Comparison of ENCODE assay signal across 24 mouse cellular contexts in the genomic region with DNA sequence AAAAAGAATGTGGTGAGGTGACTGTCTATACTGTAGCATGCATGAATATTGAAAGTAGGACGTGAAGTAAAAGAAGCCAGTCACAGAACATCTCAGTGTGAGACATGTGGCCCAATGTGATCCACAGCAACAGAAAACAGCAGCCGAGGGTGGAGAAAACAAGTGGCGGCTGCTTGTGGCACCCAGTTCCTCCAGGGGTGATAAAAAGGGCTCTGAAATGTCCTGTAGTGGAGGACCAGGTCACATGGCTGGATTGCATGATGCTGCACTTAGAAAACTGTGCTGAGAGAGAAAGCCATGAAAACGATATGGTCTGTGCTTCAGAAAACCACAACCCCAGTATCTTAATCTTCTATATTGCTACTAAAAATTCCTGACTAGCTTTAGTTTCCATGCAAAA. TPM values are rescaled to one million over a fixed set of nuclear protein-coding genes. Genes with fewer than 3 reads are reported as not detected.
DNase-seq lines count a peak whose midpoint lies in the region; ATAC-seq and TF ChIP-seq lines count a peak whose summit lies in the region.
"Had no signal": no experiment of that assay in that cellular context is flagged by ENCODE, and none has a peak within 500 bp of the region (broad histone marks: within the 10 kb centered on the region; RNA-seq: fewer than 3 reads in every experiment).

No protein-coding gene starts in this region.

- H3K9ac ChIP-seq in midbrain, postnatal 0 days (replicated peaks; ENCODE audit: low read length, poor library complexity, severe bottlenecking), result no peak overlapping the region
- H3K9ac ChIP-seq: forebrain, embryonic 13.5 days; heart, embryonic 15.5 days; lung, embryonic 14.5 days; neural tube, embryonic 15.5 days had no signal

- TF ChIP-seq CTCF in midbrain, postnatal 0 days (IDR thresholded peaks at IDR 0.05), result no peak

- 0 out of 2 replicates have a peak, but pooled peaks have one; percentile 47 for ATAC-seq in granulocyte monocyte progenitor cell, adult 5-6 weeks (replicated peaks; ENCODE audit: poor library complexity, severe bottlenecking)
- no peak for ATAC-seq in midbrain, postnatal 0 days (ENCODE audit: low FRiP score)
- ATAC-seq: forebrain, embryonic 13.5 days had no signal

- H3K9me3 ChIP-seq in midbrain, postnatal 0 days (ENCODE audit: low read length), result no peaks in the 10 kb centered on the region
- H3K9me3 ChIP-seq: forebrain, embryonic 13.5 days; heart, embryonic 15.5 days; hindbrain, embryonic 10.5 days; neural tube, embryonic 15.5 days had no signal

- H3K4me1 ChIP-seq in midbrain, postnatal 0 days (ENCODE audit: insufficient read depth, low read length), result no peaks in the 10 kb centered on the region
- H3K4me1 ChIP-seq: forebrain, embryonic 13.5 days; heart, embryonic 15.5 days; hindbrain, embryonic 10.5 days; neural tube, embryonic 15.5 days had no signal

- H3K27ac ChIP-seq in midbrain, postnatal 0 days (ENCODE audit: low read depth, low read length), result no peak overlapping the region
- H3K27ac ChIP-seq: forebrain, embryonic 13.5 days; heart, embryonic 15.5 days; hindbrain, embryonic 10.5 days; neural tube, embryonic 15.5 days had no signal

- DNase-seq in layer of hippocampus, adult 11-12 months (ENCODE audit: low spot score), result peak; percentile 20
- DNase-seq in layer of hippocampus, adult 8-10 months (ENCODE audit: low spot score in 2 of 2), result no peak
- peak; percentile 33 for DNase-seq in thymus, postnatal 14 days
- no peak for DNase-seq in thymus, postnatal 0 days (ENCODE audit: low spot score)
- peak; percentile 14 for DNase-seq in splenic B cell, adult 2 months (ENCODE audit: low read depth, low spot score)
- DNase-seq in midbrain, postnatal 0 days (ENCODE audit: low spot score), result no peak
- DNase-seq in neural tube, embryonic 10.5 days (ENCODE audit: extremely low spot score, low spot score), result no peak
- DNase-seq: adrenal gland, adult 8-10 months; cerebellum, adult 2 months; gastrocnemius, postnatal 14 days; kidney, adult 8-10 months; kidney, postnatal 25 days; liver; lung, embryonic 14.5 days; midbrain, embryonic 14.5 days had no signal

- WGBS in midbrain, postnatal 0 days, result 84% methylated on average over 4 of the region's 4 CpGs

- no peaks in the 10 kb centered on the region for H3K27me3 ChIP-seq in splenic B cell, adult 2 months (ENCODE audit: control insufficient read depth, insufficient read depth, low read length, poor library complexity, severe bottlenecking)
- no peaks in the 10 kb centered on the region for H3K27me3 ChIP-seq in midbrain, postnatal 0 days (ENCODE audit: insufficient read depth, low read length)
- H3K27me3 ChIP-seq: forebrain, embryonic 13.5 days; heart, embryonic 15.5 days; neural tube, embryonic 15.5 days had no signal

- H3K36me3 ChIP-seq in splenic B cell, adult 2 months (ENCODE audit: control insufficient read depth, insufficient read depth, low read length, poor library complexity, severe bottlenecking), result no peaks in the 10 kb centered on the region
- no peaks in the 10 kb centered on the region for H3K36me3 ChIP-seq in midbrain, postnatal 0 days (ENCODE audit: insufficient read depth, low read length)
- H3K36me3 ChIP-seq: heart, embryonic 15.5 days; hindbrain, embryonic 10.5 days; neural tube, embryonic 15.5 days had no signal

- H3K4me3 ChIP-seq in midbrain, postnatal 0 days (ENCODE audit: low read depth, low read length), result no peak overlapping the region
- H3K4me3 ChIP-seq: forebrain, embryonic 13.5 days; heart, embryonic 15.5 days; hindbrain, embryonic 10.5 days; myocyte; neural tube, embryonic 15.5 days had no signal

- H3K4me2 ChIP-seq in midbrain, postnatal 0 days (ENCODE audit: low read depth, low read length, poor library complexity, severe bottlenecking), result no peak overlapping the region
- H3K4me2 ChIP-seq: forebrain, embryonic 13.5 days; heart, embryonic 15.5 days; lung, embryonic 14.5 days; neural tube, embryonic 15.5 days had no signal

RNA-seq across cellular contexts. Expression of gene Adipoq, which starts 34.7 kb away (rescaled TPM):
- total RNA-seq in layer of hippocampus, adult 8-10 months (2022), result not detected
- 0.69 and 4.6 TPM in 2 replicates for polyA plus RNA-seq in thymus, postnatal 0 days (2015; fragmentation: Nextera tagmentation; extraction: Ambion mirVana)
- total RNA-seq in granulocyte monocyte progenitor cell, adult 5-6 weeks (2014; fragmentation: Nextera tagmentation), result not detected in 2 replicates
- 0.15 TPM in 1 of 2 replicates, not detected in the other for total RNA-seq in granulocyte monocyte progenitor cell, adult 5-6 weeks (2017)
- not detected in 2 replicates for total RNA-seq in midbrain, postnatal 0 days (2014; rRNA removed)
- polyA plus RNA-seq in midbrain, postnatal 0 days (2015; fragmentation: Nextera tagmentation; extraction: Ambion mirVana), result not detected in 2 replicates
- total RNA-seq: left cerebral cortex, postnatal 36 days had no signal
- polyA plus RNA-seq: embryonic facial prominence, embryonic 11.5 days; forebrain, embryonic 13.5 days; heart, embryonic 15.5 days; hindbrain, embryonic 10.5 days; lung, embryonic 14.5 days; midbrain, embryonic 14.5 days; myocyte; stomach, embryonic 16.5 days had no signal

RNA-seq across cellular contexts. Expression of gene St6gal1, which starts 43.5 kb away (rescaled TPM):
- 10 to 100 TPM; 14.0 to 22.7 (median 17.8) TPM for total RNA-seq in layer of hippocampus, adult 8-10 months (2022)
- 37.9 and 42.2 TPM in 2 replicates for polyA plus RNA-seq in thymus, postnatal 0 days (2015; fragmentation: Nextera tagmentation; extraction: Ambion mirVana)
- total RNA-seq in granulocyte monocyte progenitor cell, adult 5-6 weeks (2014; fragmentation: Nextera tagmentation), result not detected in 2 replicates
- total RNA-seq in granulocyte monocyte progenitor cell, adult 5-6 weeks (2017), result 0.13 and 1.8 TPM in 2 replicates
- total RNA-seq in midbrain, postnatal 0 days (2014; rRNA removed), result 17.7 and 20.6 TPM in 2 replicates
- 8.5 and 12.0 TPM in 2 replicates for polyA plus RNA-seq in midbrain, postnatal 0 days (2015; fragmentation: Nextera tagmentation; extraction: Ambion mirVana)

RNA-seq across cellular contexts. Expression of gene Rfc4, which starts 53.5 kb away (rescaled TPM):
- 1 to 10 TPM; 2.8 to 5.5 (median 4.3) TPM for total RNA-seq in layer of hippocampus, adult 8-10 months (2022)
- polyA plus RNA-seq in thymus, postnatal 0 days (2015; fragmentation: Nextera tagmentation; extraction: Ambion mirVana), result 158 and 177 TPM in 2 replicates
- 100.0 and 117 TPM in 2 replicates for total RNA-seq in granulocyte monocyte progenitor cell, adult 5-6 weeks (2014; fragmentation: Nextera tagmentation)
- 78.2 and 92.9 TPM in 2 replicates for total RNA-seq in granulocyte monocyte progenitor cell, adult 5-6 weeks (2017)
- total RNA-seq in midbrain, postnatal 0 days (2014; rRNA removed), result 8.6 and 10.0 TPM in 2 replicates
- 20.4 and 22.6 TPM in 2 replicates for polyA plus RNA-seq in midbrain, postnatal 0 days (2015; fragmentation: Nextera tagmentation; extraction: Ambion mirVana)

Comparison
In these comparisons a context has a peak if more than half of its experiments do, and no peak if none do; other contexts are left out.
1. DNase-seq: peak in layer of hippocampus, adult 11-12 months (single experiment), thymus, postnatal 14 days (single experiment) and splenic B cell, adult 2 months (single experiment); none in layer of hippocampus, adult 8-10 months (0 of 2), thymus, postnatal 0 days (single experiment), midbrain, postnatal 0 days (single experiment) and neural tube, embryonic 10.5 days (single experiment).